Comparison of ENCODE assay signal across 8 mouse cellular contexts in genomic region chr15:96170986-96171769, GRCm38 (mm10).
A peak's percentile ranks its signal among the peaks of the same experiment; 100 is the strongest.
DNase-seq lines count a peak whose midpoint lies in the region; ATAC-seq lines count a peak whose summit lies in the region.

No protein-coding gene starts in this region.

- no peaks in the 10 kb centered on the region for H3K9me3 ChIP-seq in embryonic facial prominence, embryonic 10.5 days
- no peaks in the 10 kb centered on the region for H3K9me3 ChIP-seq in liver, embryonic 16.5 days (replicated peaks; ENCODE audit: control insufficient read depth, low read length)

- H3K27me3 ChIP-seq in embryonic facial prominence, embryonic 10.5 days (replicated peaks; ENCODE audit: low read depth, poor library complexity, severe bottlenecking) = peaks cover 29% of the 10 kb centered on the region
- peaks cover 15% of the 10 kb centered on the region for H3K27me3 ChIP-seq in liver, embryonic 16.5 days (ENCODE audit: control insufficient read depth, insufficient read depth, low read depth, low read length)

- H3K4me3 ChIP-seq in embryonic facial prominence, embryonic 10.5 days = peak overlapping the region; percentile 51
- peak overlapping the region; percentile 42 for H3K4me3 ChIP-seq in liver, embryonic 16.5 days (ENCODE audit: low read depth, low read length)

- H3K36me3 ChIP-seq in embryonic facial prominence, embryonic 10.5 days (replicated peaks) = no peaks in the 10 kb centered on the region
- H3K36me3 ChIP-seq in liver, embryonic 16.5 days (ENCODE audit: control insufficient read depth, insufficient read depth) = no peaks in the 10 kb centered on the region

- DNase-seq in ovary, postnatal 10 days (ENCODE audit: low spot score) = peak; percentile 1
- no peak for DNase-seq in ovary, adult 18-20 months (ENCODE audit: low spot score)
- peak; percentile 35 for DNase-seq in embryonic facial prominence, embryonic 10.5 days (ENCODE audit: low spot score)
- peak; percentile 51 for DNase-seq in kidney, adult 18-20 months
- peak; percentile 45 to 46 for DNase-seq in right cerebral cortex, postnatal 10 days (ENCODE audit: low spot score in 2 of 2)
- DNase-seq in urinary bladder, postnatal 25 days (ENCODE audit: low spot score) = no peak
- no peak for DNase-seq in spleen, postnatal 10 days (ENCODE audit: low spot score in 2 of 2)

- peak overlapping the region; percentile 47 for H3K4me2 ChIP-seq in liver, embryonic 16.5 days (ENCODE audit: low read depth, low read length)

- no peak for ATAC-seq in liver, embryonic 16.5 days (ENCODE audit: low read depth)

- WGBS in embryonic facial prominence, embryonic 10.5 days = 8% methylated on average over 22 of the region's 22 CpGs
- WGBS in liver, embryonic 16.5 days (ENCODE audit: insufficient replicate concordance) = 8% methylated on average over 22 of the region's 22 CpGs

- H3K4me1 ChIP-seq in embryonic facial prominence, embryonic 10.5 days = peaks cover 16% of the 10 kb centered on the region
- H3K4me1 ChIP-seq in liver, embryonic 16.5 days (ENCODE audit: control insufficient read depth, low read depth, low read length) = no peaks in the 10 kb centered on the region

- no peak overlapping the region for H3K9ac ChIP-seq in liver, embryonic 16.5 days (ENCODE audit: low read depth, low read length)

- H3K27ac ChIP-seq in embryonic facial prominence, embryonic 10.5 days (replicated peaks) = no peak overlapping the region; the same call in 1 of the 2 replicates
- H3K27ac ChIP-seq in liver, embryonic 16.5 days (ENCODE audit: low read length) = no peak overlapping the region

Comparison
In these comparisons a context has a peak if more than half of its experiments do, and no peak if none do; other contexts are left out.
1. DNase-seq: peak in ovary, postnatal 10 days (single experiment), embryonic facial prominence, embryonic 10.5 days (single experiment), kidney, adult 18-20 months (single experiment) and right cerebral cortex, postnatal 10 days (2 of 2); none in ovary, adult 18-20 months (single experiment), urinary bladder, postnatal 25 days (single experiment) and spleen, postnatal 10 days (0 of 2).